Comparison of ENCODE assay signal across 20 mouse cellular contexts in genomic region chr6:134701211-134701602, GRCm38 (mm10).
DNase-seq lines count a peak whose midpoint lies in the region; ATAC-seq and TF ChIP-seq lines count a peak whose summit lies in the region.
"Had no signal": no experiment of that assay in that cellular context is flagged by ENCODE, and none has a peak within 500 bp of the region (broad histone marks: within the 10 kb centered on the region; RNA-seq: fewer than 3 reads in every experiment).

No protein-coding gene starts in this region.

- TF ChIP-seq POLR2A in kidney, adult 2 months (IDR thresholded peaks at IDR 0.05; ENCODE audit: low read depth, low read length), result no peak
- TF ChIP-seq POLR2A in small intestine, adult 2 months (IDR thresholded peaks at IDR 0.05; ENCODE audit: low read depth, low read length), result no peak

- H3K4me3 ChIP-seq in kidney, adult 2 months (ENCODE audit: insufficient read depth, low read depth, low read length), result no peak overlapping the region
- no peak overlapping the region for H3K4me3 ChIP-seq in lung, embryonic 16.5 days (ENCODE audit: low read length)
- no peak overlapping the region for H3K4me3 ChIP-seq in small intestine, adult 2 months (ENCODE audit: low read depth, low read length)
- H3K4me3 ChIP-seq: forebrain, embryonic 13.5 days; hindbrain, embryonic 13.5 days; liver, embryonic 13.5 days; midbrain, embryonic 15.5 days; neural tube, embryonic 13.5 days had no signal

- no peaks in the 10 kb centered on the region for H3K36me3 ChIP-seq in kidney, adult 2 months (ENCODE audit: control insufficient read depth, insufficient read depth, low read length)
- no peaks in the 10 kb centered on the region for H3K36me3 ChIP-seq in lung, embryonic 16.5 days (ENCODE audit: control insufficient read depth, insufficient read depth, low read length)
- H3K36me3 ChIP-seq in small intestine, adult 2 months (ENCODE audit: control insufficient read depth, insufficient read depth, low read length), result no peaks in the 10 kb centered on the region
- H3K36me3 ChIP-seq: hindbrain, embryonic 13.5 days; liver, embryonic 13.5 days; midbrain, embryonic 15.5 days had no signal

- peak; percentile 26; the same call in 1 of the 2 replicates for ATAC-seq in lung, embryonic 16.5 days (ENCODE audit: low read depth)
- peak; percentile 19 for ATAC-seq in common myeloid progenitor, adult 5-6 weeks (replicated peaks; ENCODE audit: low read depth, poor library complexity, severe bottlenecking)
- ATAC-seq: forebrain, embryonic 13.5 days; midbrain, embryonic 15.5 days had no signal

- no peak overlapping the region for H3K9ac ChIP-seq in lung, embryonic 16.5 days (ENCODE audit: low read length)
- H3K9ac ChIP-seq: forebrain, embryonic 13.5 days; hindbrain, embryonic 13.5 days; liver, embryonic 13.5 days; midbrain, embryonic 15.5 days; neural tube, embryonic 13.5 days had no signal

- H3K27me3 ChIP-seq in kidney, adult 2 months (replicated peaks; ENCODE audit: control insufficient read depth, insufficient read depth, low read length), result no peaks in the 10 kb centered on the region
- no peaks in the 10 kb centered on the region for H3K27me3 ChIP-seq in lung, embryonic 16.5 days (ENCODE audit: control insufficient read depth, insufficient read depth, low read depth, low read length)
- no peaks in the 10 kb centered on the region for H3K27me3 ChIP-seq in small intestine, adult 2 months (ENCODE audit: control insufficient read depth, insufficient read depth, low read length)
- H3K27me3 ChIP-seq: CH12.LX; forebrain, embryonic 13.5 days; hindbrain, embryonic 13.5 days; liver, embryonic 13.5 days; midbrain, embryonic 15.5 days; neural tube, embryonic 13.5 days; Patski had no signal

- H3K4me1 ChIP-seq in kidney, adult 2 months (ENCODE audit: control insufficient read depth, insufficient read depth, low read length), result no peaks in the 10 kb centered on the region
- peaks cover 10% of the 10 kb centered on the region; the same call in 1 of the 2 replicates for H3K4me1 ChIP-seq in lung, embryonic 16.5 days (replicated peaks; ENCODE audit: control insufficient read depth, insufficient read depth, low read length)
- H3K4me1 ChIP-seq in small intestine, adult 2 months (ENCODE audit: control insufficient read depth, insufficient read depth, insufficient read length, low read length), result peaks cover 12% of the 10 kb centered on the region
- H3K4me1 ChIP-seq: hindbrain, embryonic 13.5 days; midbrain, embryonic 15.5 days had no signal

- 82% methylated on average over 6 of the region's 6 CpGs for WGBS in kidney, adult 2 months
- 67% methylated on average over 6 of the region's 6 CpGs for WGBS in lung, embryonic 16.5 days
- WGBS in small intestine, adult 2 months, result 49% methylated on average over 6 of the region's 6 CpGs

- no peak for TF ChIP-seq CTCF in kidney, adult 2 months (conservative IDR thresholded peaks at IDR 0.05; ENCODE audit: insufficient read depth, insufficient read length, low read depth, low read length)
- 0 out of 2 replicates have a peak, but pooled peaks have one; percentile 4 for TF ChIP-seq CTCF in small intestine, adult 2 months (IDR thresholded peaks at IDR 0.05; ENCODE audit: extremely low read depth, insufficient read length, insufficient replicate concordance, low read depth, low read length)

- H3K27ac ChIP-seq in kidney, adult 2 months (ENCODE audit: insufficient read depth, low read depth, low read length), result peak overlapping the region; percentile 37; the same call in 1 of the 2 replicates
- H3K27ac ChIP-seq in lung, embryonic 16.5 days (ENCODE audit: low read length), result peak overlapping the region; percentile 55; the same call in 1 of the 2 replicates
- H3K27ac ChIP-seq in small intestine, adult 2 months (ENCODE audit: insufficient read depth, low read depth, low read length), result peak overlapping the region; percentile 78
- H3K27ac ChIP-seq: liver, embryonic 13.5 days; midbrain, embryonic 15.5 days had no signal

- no peaks in the 10 kb centered on the region for H3K9me3 ChIP-seq in lung, embryonic 16.5 days (ENCODE audit: control insufficient read depth, low read length)
- H3K9me3 ChIP-seq: forebrain, embryonic 13.5 days; G1E; hindbrain, embryonic 13.5 days; liver, embryonic 13.5 days; midbrain, embryonic 15.5 days; neural tube, embryonic 13.5 days had no signal

- no peak for DNase-seq in kidney, adult 2 months
- no peak for DNase-seq in kidney, postnatal 36 days
- DNase-seq in lung, postnatal 36 days, result no peak
- DNase-seq in layer of hippocampus, adult 11-12 months (ENCODE audit: low spot score), result no peak
- DNase-seq in left cerebral cortex, adult 8-10 months (ENCODE audit: low spot score in 2 of 2), result no peak
- DNase-seq: cerebellum, adult 2 months; cerebellum, postnatal 36 days; gastrocnemius, postnatal 10 days; liver, embryonic 13.5 days; right cerebral cortex, postnatal 25 days had no signal

- H3K4me2 ChIP-seq in lung, embryonic 16.5 days (ENCODE audit: low read depth, low read length), result no peak overlapping the region
- H3K4me2 ChIP-seq: forebrain, embryonic 13.5 days; hindbrain, embryonic 13.5 days; liver, embryonic 13.5 days; midbrain, embryonic 15.5 days; neural tube, embryonic 13.5 days had no signal
